Mouse (Mus musculus): ENCODE results near the gene Gm20388. TPM values are rescaled to one million over a fixed set of nuclear protein-coding genes. Genes with fewer than 3 reads are reported as not detected.

Gene Gm20388
- polyA plus RNA-seq, 1 experiment from 2014 or later, result not detected

GRCm38 (mm10) chr8:122332753-122333506, 2422.3 kb downstream of the Gm20388 start:
- 61% methylated on average over 6 of the region's 6 CpGs for whole genome bisulfite sequencing
- H3K4me2 ChIP-seq (replicated peaks; ENCODE audit: low read depth), result no peak overlapping the region
- H3K27me3 ChIP-seq (ENCODE audit: control insufficient read depth, insufficient read depth, low read length), result no peaks in the 10 kb centered on the region; the same call in 1 of the 2 replicates
- DNase-seq (ENCODE audit: low spot score) (peak; percentile 86), ATAC-seq (ENCODE audit: low FRiP score, low TSS enrichment) (peak; percentile 11; the same call in 1 of the 2 replicates)
- no peak overlapping the region for H3K4me3 ChIP-seq (ENCODE audit: low read depth, low read length)
- TF ChIP-seq CTCF (IDR thresholded peaks at IDR 0.05; ENCODE audit: low read depth) (peak; percentile 97), EP300 (optimal IDR thresholded peaks at IDR 0.05) (no peak)
- H3K27ac ChIP-seq (replicated peaks), result no peak overlapping the region
- H3K36me3 ChIP-seq (ENCODE audit: control insufficient read depth, insufficient read depth, low read length), result peaks cover 4% of the 10 kb centered on the region; the same call in 1 of the 2 replicates
- no peaks in the 10 kb centered on the region for H3K9me3 ChIP-seq (ENCODE audit: control insufficient read depth, low read length)
- H3K9ac ChIP-seq (ENCODE audit: low read length), result no peak overlapping the region
- no peaks in the 10 kb centered on the region for H3K4me1 ChIP-seq (replicated peaks; ENCODE audit: control insufficient read depth, insufficient read depth)

GRCm38 (mm10) chr8:122333531-122333930, 2422.9 kb downstream of the Gm20388 start:
- ATAC-seq (ENCODE audit: low FRiP score, low TSS enrichment), result no peak
- no peaks in the 10 kb centered on the region for H3K4me1 ChIP-seq (replicated peaks; ENCODE audit: control insufficient read depth, insufficient read depth)

GRCm38 (mm10) chr8:122334791-122335490, 2424.3 kb downstream of the Gm20388 start:
- no peaks in the 10 kb centered on the region for H3K9me3 ChIP-seq (ENCODE audit: control insufficient read depth, low read length)
- H3K4me1 ChIP-seq (replicated peaks; ENCODE audit: control insufficient read depth, insufficient read depth), result no peaks in the 10 kb centered on the region
- no peak overlapping the region for H3K4me3 ChIP-seq (ENCODE audit: low read depth, low read length)
- no peaks in the 10 kb centered on the region; the same call in 1 of the 2 replicates for H3K27me3 ChIP-seq (ENCODE audit: control insufficient read depth, insufficient read depth, low read length)
- no peak overlapping the region for H3K4me2 ChIP-seq (replicated peaks; ENCODE audit: low read depth)
- H3K36me3 ChIP-seq (ENCODE audit: control insufficient read depth, insufficient read depth, low read length), result peaks cover 4% of the 10 kb centered on the region; the same call in 1 of the 2 replicates
- no peak overlapping the region for H3K9ac ChIP-seq (ENCODE audit: low read length)
- TF ChIP-seq EP300 (optimal IDR thresholded peaks at IDR 0.05) (no peak), CTCF (IDR thresholded peaks at IDR 0.05; ENCODE audit: low read depth) (no peak)
- WGBS, result 92% methylated on average over 13 of the region's 13 CpGs
- H3K27ac ChIP-seq (replicated peaks), result no peak overlapping the region
- ATAC-seq (ENCODE audit: low FRiP score, low TSS enrichment), result no peak
- no peak for DNase-seq (ENCODE audit: low spot score)

More at GRCm38 (mm10) chr8:122333531-122333930, 2422.9 kb downstream of the Gm20388 start:
- Histone ChIP-seq H3K4me3 (ENCODE audit: low read depth, low read length) (no peak overlapping the region), H3K36me3 (ENCODE audit: control insufficient read depth, insufficient read depth, low read length) (peaks cover 4% of the 10 kb centered on the region; the same call in 1 of the 2 replicates), H3K4me2 (replicated peaks; ENCODE audit: low read depth) (no peak overlapping the region), H3K27me3 (ENCODE audit: control insufficient read depth, insufficient read depth, low read length) (no peaks in the 10 kb centered on the region; the same call in 1 of the 2 replicates), H3K9ac (ENCODE audit: low read length) (no peak overlapping the region), H3K27ac (replicated peaks) (no peak overlapping the region), H3K9me3 (ENCODE audit: control insufficient read depth, low read length) (no peaks in the 10 kb centered on the region)
- DNase-seq (ENCODE audit: low spot score), result no peak
- WGBS, result 90% methylated on average over 7 of the region's 7 CpGs
- TF ChIP-seq CTCF (IDR thresholded peaks at IDR 0.05; ENCODE audit: low read depth) (no peak), EP300 (optimal IDR thresholded peaks at IDR 0.05) (no peak)

GRCm38 (mm10) chr8:122335638-122336250, 2425.1 kb downstream of the Gm20388 start:
- Histone ChIP-seq H3K27ac (replicated peaks) (no peak overlapping the region), H3K4me3 (ENCODE audit: low read depth, low read length) (peak overlapping the region; percentile 47), H3K4me2 (replicated peaks; ENCODE audit: low read depth) (peak overlapping the region; percentile 78), H3K27me3 (ENCODE audit: control insufficient read depth, insufficient read depth, low read length) (no peaks in the 10 kb centered on the region; the same call in 1 of the 2 replicates), H3K9ac (ENCODE audit: low read length) (peak overlapping the region; percentile 23; the same call in 1 of the 2 replicates), H3K9me3 (ENCODE audit: control insufficient read depth, low read length) (no peaks in the 10 kb centered on the region), H3K36me3 (ENCODE audit: control insufficient read depth, insufficient read depth, low read length) (peaks cover 4% of the 10 kb centered on the region; the same call in 1 of the 2 replicates), H3K4me1 (replicated peaks; ENCODE audit: control insufficient read depth, insufficient read depth) (no peaks in the 10 kb centered on the region)
- ATAC-seq (ENCODE audit: low FRiP score, low TSS enrichment), result 0 out of 2 replicates have a peak, but pooled peaks have one; percentile 15
- WGBS, result 26% methylated on average over 56 of the region's 57 CpGs
- no peak for DNase-seq (ENCODE audit: low spot score)
- TF ChIP-seq EP300 (optimal IDR thresholded peaks at IDR 0.05) (no peak), CTCF (IDR thresholded peaks at IDR 0.05; ENCODE audit: low read depth) (no peak)

- 27% methylated on average over 64 of the region's 81 CpGs for WGBS
- H3K9me3 ChIP-seq (ENCODE audit: control insufficient read depth, low read length), result no peaks in the 10 kb centered on the region
- peaks cover 4% of the 10 kb centered on the region; the same call in 1 of the 2 replicates for H3K36me3 ChIP-seq (ENCODE audit: control insufficient read depth, insufficient read depth, low read length)
- H3K27ac ChIP-seq (replicated peaks), result no peak overlapping the region
- H3K27me3 ChIP-seq (ENCODE audit: control insufficient read depth, insufficient read depth, low read length), result no peaks in the 10 kb centered on the region; the same call in 1 of the 2 replicates
- H3K4me3 ChIP-seq (ENCODE audit: low read depth, low read length), result peak overlapping the region; percentile 47
- DNase-seq (ENCODE audit: low spot score) (peak; percentile 64), ATAC-seq (ENCODE audit: low FRiP score, low TSS enrichment) (peak; percentile 28; the same call in 1 of the 2 replicates)
- peak overlapping the region; percentile 78 for H3K4me2 ChIP-seq (replicated peaks; ENCODE audit: low read depth)
- H3K4me1 ChIP-seq (replicated peaks; ENCODE audit: control insufficient read depth, insufficient read depth), result no peaks in the 10 kb centered on the region
- TF ChIP-seq CTCF (IDR thresholded peaks at IDR 0.05; ENCODE audit: low read depth) (no peak; the same call in 1 of the 2 replicates), EP300 (optimal IDR thresholded peaks at IDR 0.05) (no peak)
- peak overlapping the region; percentile 23; the same call in 1 of the 2 replicates for H3K9ac ChIP-seq (ENCODE audit: low read length)
Measured at GRCm38 (mm10) chr8:122336251-122336910, 2425.7 kb downstream of the Gm20388 start.
